Mouse (Mus musculus) ovary, postnatal 10 days (tissue): ENCODE measurements around the gene Man1b1.

Experiments used
- DNase-seq: peaks from one replicate; pipeline ENCODE4 v3.0.0; 2022; ENCODE audit warnings: low spot score

Man1b1 gene

DNA sequence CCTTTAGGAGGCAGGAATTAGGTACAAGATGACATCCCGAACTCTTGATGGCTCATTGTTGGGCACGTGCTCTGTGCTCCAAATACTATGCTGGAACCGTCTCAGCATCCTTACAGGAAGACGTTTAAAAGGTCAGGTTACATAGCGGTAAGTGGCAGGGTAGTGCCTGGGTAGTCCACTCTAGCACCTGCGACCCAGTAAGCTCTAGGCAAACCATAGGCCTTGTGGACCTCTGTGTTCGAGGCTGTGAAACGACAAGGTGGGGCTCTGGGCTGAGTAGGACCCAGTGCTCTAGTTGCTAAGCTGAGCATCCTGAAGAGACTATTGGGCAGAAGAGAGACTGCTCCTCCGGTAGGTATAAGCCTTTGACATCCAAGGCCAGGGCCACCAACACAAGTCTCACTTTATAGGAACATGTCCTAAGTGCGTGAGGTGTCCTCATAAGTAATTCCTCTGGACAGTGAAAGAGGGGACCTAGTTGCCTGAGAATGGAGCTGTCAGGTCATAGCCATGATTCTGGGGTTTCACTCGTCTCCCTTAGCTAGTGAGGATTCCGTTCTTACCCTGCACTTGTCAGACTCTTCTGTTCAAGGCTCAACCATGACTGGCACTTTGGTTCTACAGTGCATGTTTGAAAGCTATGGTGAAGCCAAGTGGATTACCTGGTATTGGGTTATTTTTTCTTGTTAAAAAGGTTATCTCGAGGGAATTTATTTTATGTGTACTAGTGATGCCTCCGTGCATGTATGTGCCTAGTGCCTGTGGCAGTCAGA lies 26.4 kb upstream of the Man1b1 start:
- DNase-seq = no peak

GRCm38 (mm10) chr2:25310180-25310579 lies 22.0 kb upstream of the Man1b1 start:
- DNase-seq = no peak

DNA sequence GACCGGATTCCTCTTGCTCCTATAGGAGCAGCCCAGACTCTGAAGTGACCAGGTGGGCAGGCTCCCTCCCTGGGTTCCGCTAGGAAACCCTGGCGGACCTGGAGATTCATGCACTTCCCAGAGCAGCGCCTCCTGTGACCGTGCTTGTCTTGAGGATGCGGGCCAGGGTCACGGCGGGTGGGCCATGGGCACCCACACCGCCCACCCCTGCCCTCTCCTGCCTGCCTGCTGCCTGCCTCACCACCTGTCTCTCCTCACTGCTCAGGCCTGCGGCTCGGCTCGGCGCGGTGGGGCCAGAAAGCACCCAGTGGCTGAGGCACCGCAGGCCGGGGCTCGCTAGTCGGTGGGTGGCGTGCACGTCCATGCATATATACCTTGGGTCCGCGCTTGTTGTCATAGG lies 21.2 kb upstream of the Man1b1 start:
- DNase-seq = no peak

- no peak for DNase-seq
Measured at GRCm38 (mm10) chr2:25311491-25311891, 20.6 kb upstream of the Man1b1 start.

- no peak for DNase-seq
Measured at GRCm38 (mm10) chr2:25318119-25318966, 13.8 kb upstream of the Man1b1 start.

DNA sequence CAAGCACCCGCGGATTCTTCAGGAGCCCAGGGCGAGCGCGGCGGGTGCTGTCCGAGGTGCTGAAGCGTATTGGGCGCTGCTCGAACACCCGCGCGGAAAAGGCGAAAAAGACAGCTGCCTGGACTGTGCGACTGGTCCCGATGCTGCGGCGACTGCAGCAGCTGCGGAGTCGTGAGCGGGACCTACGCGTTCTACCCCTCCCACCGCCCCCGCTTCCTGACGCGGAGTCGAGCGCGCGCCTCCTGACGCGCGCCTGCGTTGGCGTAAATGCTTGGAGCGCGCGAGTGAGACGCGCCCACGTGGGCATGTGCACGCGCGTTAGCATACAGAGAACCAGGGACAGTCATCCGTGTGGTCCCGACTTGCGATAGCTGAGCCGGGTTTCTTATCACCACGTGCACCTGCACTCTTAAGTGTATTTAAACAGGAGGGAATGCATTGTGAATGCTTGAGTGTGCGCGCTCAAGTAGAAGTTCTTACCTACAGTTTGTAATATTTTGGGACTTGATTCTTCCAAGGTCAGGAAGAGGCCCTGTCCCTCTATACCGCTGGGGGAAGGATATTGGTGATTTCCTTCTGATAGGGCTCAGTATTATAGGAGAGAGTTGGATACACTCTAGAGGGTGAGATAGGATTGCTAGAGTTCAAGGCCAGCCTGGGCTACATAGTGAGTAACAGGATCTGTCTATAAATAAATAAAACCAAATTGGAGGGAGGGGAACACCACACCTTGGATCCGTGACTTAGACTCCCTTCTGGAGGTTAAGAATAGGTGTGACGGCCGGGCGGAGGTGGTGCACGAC lies 13.0 kb upstream of the Man1b1 start, which contains the start of gene Grin1:
TSS of gene Grin1 (minus strand) at position 217 of the 803 bp plus-strand sequence.
- peak; percentile 39 for DNase-seq

DNA sequence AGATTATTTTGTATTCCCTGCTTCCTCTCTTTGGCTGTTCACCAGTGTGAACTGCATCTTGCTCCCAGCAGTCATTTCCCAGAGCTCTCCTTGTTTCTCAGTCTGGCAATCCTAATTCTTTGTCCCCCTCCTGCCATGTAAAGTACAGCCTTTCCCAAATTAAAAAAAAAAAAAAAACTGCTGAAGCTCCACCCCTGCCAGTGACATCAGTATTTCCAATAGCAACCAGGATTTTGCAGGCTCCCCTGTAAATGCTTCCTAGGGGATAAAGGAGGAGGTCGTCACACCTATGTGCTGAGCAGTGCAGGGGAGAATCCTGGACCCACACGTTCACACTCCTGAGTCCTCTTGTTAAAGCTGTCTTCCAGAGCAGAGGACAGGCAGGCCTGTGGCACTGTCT lies 12.1 kb upstream of the Man1b1 start:
- DNase-seq = no peak

GRCm38 (mm10) chr2:25326036-25326435 lies 6.1 kb upstream of the Man1b1 start:
- no peak for DNase-seq

- DNase-seq = no peak
Measured at GRCm38 (mm10) chr2:25328440-25328839, 3.7 kb upstream of the Man1b1 start.

GRCm38 (mm10) chr2:25331470-25331869 lies 668 bp upstream of the Man1b1 start:
- no peak for DNase-seq

DNA sequence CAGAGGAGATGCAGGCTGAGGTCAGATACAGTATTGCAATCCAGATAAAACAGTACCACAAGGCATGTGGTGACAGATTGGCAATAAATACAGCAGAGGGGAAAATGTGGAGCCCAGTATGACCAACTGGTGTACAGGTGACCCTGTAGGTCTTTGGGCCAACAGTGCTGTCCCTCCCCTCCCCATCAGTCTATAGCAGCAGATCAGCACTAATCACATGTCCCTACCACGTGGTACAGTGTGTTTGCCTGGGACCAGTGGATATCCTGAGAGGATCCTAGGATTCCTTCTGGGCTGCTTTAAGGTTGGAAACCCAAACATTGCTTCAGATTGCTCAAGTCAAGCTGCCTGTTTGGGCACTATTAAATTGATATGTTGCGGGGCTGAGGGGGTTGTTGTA lies 1.4 kb downstream of the Man1b1 start:
- DNase-seq = no peak

DNA sequence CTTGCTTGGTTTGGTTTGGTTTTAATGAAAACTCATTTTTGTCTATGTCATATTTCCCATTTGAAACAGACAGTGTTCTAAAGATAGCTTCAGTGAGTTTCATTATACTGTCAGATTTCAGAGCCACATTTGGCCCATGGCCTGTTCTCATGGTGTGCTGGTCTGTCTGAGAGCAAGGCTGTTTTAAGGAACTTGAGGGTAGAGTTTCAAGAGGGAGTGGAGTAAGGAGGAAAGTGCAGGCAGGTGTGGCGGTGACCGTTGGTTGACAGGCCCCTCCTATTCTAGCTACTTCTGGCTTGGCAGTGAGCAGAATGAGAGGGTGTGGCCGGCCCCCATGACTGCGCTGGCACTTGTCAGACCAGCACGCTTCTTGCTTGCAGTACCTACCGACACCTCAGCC lies 6.2 kb downstream of the Man1b1 start:
- DNase-seq = no peak

GRCm38 (mm10) chr2:25348162-25348561 lies 16.0 kb downstream of the Man1b1 start:
- no peak for DNase-seq

DNA sequence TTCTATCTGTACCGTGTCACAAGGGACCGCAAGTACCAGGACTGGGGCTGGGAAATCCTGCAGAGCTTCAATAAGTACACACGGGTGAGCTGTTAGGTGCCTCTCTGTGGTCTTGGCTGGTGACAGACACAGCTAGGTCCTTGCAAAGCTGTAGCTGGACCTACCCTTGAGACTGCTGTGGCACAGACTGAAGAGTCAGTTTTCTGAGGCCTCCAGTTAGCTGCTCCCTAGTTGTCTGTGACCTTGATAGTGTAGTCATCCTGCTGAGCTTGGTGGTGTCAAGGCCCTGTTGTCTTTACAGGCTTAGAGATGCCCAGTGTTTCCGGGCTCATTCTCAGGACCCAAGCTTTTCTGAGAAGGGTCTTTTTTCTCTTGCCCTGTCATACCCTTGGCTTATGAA lies 17.4 kb downstream of the Man1b1 start:
- DNase-seq = no peak

DNA sequence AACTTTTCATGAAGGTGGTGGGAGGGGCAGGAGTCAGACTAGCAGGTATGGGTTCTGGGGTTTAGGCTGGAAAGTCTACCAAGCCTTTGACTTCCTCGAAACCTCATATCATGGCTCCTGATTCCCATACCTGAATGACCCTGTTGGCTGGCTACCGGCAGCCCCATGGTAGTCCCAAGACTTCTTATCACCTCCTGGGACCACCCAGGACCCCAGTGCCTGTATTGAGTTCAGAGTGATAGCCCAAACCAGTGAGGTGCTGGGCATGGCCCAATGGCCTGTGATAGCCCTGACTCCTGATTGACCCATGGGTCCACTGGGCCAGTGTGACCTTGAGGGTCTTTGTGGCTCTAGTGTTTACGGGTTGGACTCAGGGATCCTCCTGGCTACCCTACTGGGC lies 18.6 kb downstream of the Man1b1 start:
- DNase-seq = no peak

- no peak for DNase-seq
Measured at GRCm38 (mm10) chr2:25354211-25354610, 22.1 kb downstream of the Man1b1 start.

DNA sequence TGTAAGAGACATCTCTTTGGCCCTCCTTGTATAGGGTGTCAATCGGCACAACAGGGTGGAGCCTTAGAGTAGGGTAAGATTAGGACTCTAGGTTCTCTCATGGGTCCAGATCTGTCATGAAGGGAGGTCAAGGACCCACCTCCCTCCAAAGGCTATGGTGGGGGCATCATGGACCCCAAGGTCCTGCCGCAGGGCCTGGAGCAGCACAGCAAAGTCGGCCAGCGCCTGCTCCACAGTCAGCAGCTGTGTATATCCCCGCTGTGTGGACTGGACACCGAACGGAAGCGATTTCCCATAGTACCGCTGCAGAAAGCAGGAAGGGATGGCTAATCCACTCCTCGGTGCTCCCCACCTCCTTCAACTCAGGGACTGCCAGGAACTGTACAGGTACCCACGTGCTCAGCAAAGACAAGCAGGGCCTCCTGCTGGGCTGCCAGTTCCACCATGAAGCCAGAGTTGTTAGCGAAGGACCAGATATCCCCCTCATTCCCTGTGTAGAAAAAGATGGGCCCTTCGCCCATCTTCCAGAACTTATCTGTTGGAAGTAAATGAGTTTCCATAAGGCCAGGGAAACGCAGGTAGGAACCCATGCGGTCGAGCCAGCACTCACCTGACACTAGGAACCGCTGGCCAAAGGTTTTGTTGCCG lies 23.4 kb downstream of the Man1b1 start:
- no peak for DNase-seq

DNA sequence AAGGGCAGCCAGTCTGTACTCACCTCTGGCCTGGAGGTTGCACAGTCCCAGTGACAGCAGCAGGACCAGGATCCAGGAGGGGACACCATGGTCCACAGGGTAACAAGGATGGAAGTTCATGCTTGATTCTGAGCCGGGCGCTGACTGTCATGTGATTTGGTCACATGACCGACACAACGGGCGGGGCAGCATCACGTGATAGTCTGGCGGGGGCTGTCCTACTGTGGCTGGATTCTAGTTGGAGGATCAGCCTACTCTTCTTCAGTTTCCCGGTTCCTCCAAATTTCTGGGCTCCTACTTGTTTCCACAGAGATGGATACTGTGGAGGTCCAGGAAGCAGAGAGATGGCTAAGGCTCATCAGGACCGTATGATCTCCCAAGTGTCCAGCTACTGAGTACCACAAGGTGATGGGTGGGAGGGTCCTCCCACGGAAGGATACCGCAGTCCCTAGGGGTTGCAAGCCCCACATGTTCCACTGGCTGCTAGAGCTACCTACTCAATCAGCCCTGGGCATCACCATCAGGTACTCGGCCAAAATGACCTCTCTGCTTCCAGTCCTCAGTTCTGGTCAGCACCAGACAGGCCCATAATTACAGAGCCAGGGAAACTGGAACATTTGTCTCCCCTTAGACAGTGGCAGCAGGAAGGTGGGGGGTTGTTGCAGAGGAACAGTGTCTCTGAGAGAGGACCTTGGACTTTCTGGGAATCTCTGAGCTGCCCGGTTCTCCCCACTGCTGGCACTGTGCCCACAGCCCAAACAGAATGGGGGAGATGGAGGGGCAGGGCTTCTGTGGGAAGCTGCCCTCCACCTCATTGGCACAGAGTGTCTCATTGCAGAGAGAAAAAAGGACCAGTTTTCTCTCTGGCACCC lies 24.3 kb downstream of the Man1b1 start, which contains the start of gene Dpp7:
TSS of gene Dpp7 (minus strand) at position 152 of the 872 bp plus-strand sequence.
- DNase-seq = peak; percentile 49

DNA sequence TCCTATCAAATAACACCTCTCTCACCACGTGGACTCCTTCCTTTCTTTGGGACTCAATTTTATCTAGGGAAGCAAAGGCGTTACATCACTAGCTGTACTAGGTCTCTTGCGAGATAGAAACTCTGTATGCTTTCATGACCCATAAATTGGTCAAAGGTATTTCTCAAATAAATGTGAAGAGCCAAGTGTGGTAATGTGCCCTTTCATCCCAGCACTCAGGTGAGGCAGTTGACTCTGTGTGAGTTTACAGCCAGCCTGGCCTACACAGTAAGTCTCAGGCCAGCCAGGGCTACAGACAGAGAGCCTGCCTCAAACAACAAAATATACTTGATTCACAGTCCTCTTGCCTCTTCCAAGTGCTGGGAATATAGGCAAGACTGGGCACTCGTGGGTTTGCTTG lies 27.7 kb downstream of the Man1b1 start:
- DNase-seq = no peak

- DNase-seq = no peak
Measured at GRCm38 (mm10) chr2:25363478-25364178, 31.5 kb downstream of the Man1b1 start.
